Mouse (Mus musculus): Measurements from ENCODE around the gene Slc8a2.

DNA sequence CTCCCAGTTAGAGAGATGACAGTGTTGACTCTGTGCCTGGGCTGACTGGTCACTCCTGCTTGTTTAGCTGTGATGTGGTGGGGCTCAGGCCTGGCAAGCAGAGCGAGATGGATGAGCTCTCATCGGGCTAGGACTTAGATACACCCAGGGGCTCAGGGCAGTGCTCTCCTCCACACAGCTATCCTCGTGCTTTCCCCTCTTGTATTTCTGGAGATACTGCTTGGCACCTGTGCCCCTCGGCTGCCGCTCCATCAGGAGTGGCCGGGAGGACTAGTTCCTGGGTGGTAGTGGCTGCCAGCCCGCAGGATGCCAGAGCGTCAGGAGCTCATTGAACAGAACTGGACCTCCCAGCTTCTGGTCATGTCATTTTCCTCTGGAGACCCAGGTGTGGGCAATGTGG, 19.5 kb upstream of the Slc8a2 start:
- TF ChIP-seq TAL1 (IDR thresholded peaks at IDR 0.05; ENCODE audit: low read length) (no peak), GATA1 (IDR thresholded peaks at IDR 0.05; ENCODE audit: low read length) (no peak)
